Mouse (Mus musculus) stomach, postnatal 0 days (tissue): Measurements from ENCODE around the gene Amd1.

Experiments
- CTCF ChIP-seq: IDR thresholded peaks from 2 replicates; pipeline ENCODE4 v1.5.1; 2016; ENCODE audit warnings: antibody characterized with exemption, low read depth, mild to moderate bottlenecking, moderate library complexity
- EP300 ChIP-seq: optimal IDR thresholded peaks from 2 replicates; pipeline ENCODE3; 2016; ENCODE audit warnings: antibody characterized with exemption

- no peak for TF ChIP-seq CTCF
- no peak for TF ChIP-seq EP300
Measured at GRCm38 (mm10) chr10:40237826-40238225, 64.2 kb downstream of the Amd1 start.
